Mouse (Mus musculus) hindbrain, embryonic 10.5 days (tissue): ENCODE measurements around the gene Clcnkb. TPM values are rescaled to one million over a fixed set of nuclear protein-coding genes. Genes with fewer than 3 reads are reported as not detected.

Source experiments
- DNase-seq: peaks from one replicate; pipeline ENCODE4 v3.0.0-alpha.2; 2017; ENCODE audit warnings: low spot score
- H3K27ac ChIP-seq: fragments of 300-500 bp; sonication (generic); 2 replicates; pipeline ENCODE4 v1.5.1; 2016; ENCODE audit warnings: mild to moderate bottlenecking, moderate library complexity
- H3K27me3 ChIP-seq: fragments of 300-500 bp; sonication (generic); 2 replicates; pipeline ENCODE4 v1.6.1; 2016; ENCODE audit warnings: mild to moderate bottlenecking; ENCODE audit not compliant: poor library complexity, insufficient read depth, severe bottlenecking
- H3K36me3 ChIP-seq: fragments of 300-500 bp; sonication (generic); 2 replicates; pipeline ENCODE4 v1.6.1; 2016; ENCODE audit warnings: mild to moderate bottlenecking, moderate library complexity
- H3K4me1 ChIP-seq: fragments of 300-500 bp; sonication (generic); replicated peaks from 2 replicates; pipeline ENCODE4 v1.6.1; 2016; ENCODE audit warnings: mild to moderate bottlenecking
- H3K4me3 ChIP-seq: fragments of 300-500 bp; sonication (generic); 2 replicates; pipeline ENCODE4 v1.5.1; 2016; ENCODE audit warnings: mild to moderate bottlenecking, moderate library complexity
- H3K9me3 ChIP-seq: fragments of 300-500 bp; sonication (generic); 2 replicates; pipeline ENCODE4 v1.6.1; 2016; ENCODE audit warnings: mild to moderate bottlenecking, moderate library complexity
- WGBS: fragments of 180-500 bp; shearing (Covaris S2); methylation state at CpG from one replicate; pipeline ENCODE4 v1.1.7; 2016; 5-methylcytosine and 5-hydroxymethylcytosine counted together
- polyA plus RNA-seq: library from polyadenylated mRNA; unstranded; fragments of >200 nt; fragmentation: Nextera tagmentation; extraction: Ambion mirVana; gene quantifications from 2 replicates; pipeline ENCODE4 v1.2.1, GENCODE M21; 2016

The Clcnkb gene
- 0.11 TPM in 1 of 2 replicates, not detected in the other for polyA plus RNA-seq

DNA sequence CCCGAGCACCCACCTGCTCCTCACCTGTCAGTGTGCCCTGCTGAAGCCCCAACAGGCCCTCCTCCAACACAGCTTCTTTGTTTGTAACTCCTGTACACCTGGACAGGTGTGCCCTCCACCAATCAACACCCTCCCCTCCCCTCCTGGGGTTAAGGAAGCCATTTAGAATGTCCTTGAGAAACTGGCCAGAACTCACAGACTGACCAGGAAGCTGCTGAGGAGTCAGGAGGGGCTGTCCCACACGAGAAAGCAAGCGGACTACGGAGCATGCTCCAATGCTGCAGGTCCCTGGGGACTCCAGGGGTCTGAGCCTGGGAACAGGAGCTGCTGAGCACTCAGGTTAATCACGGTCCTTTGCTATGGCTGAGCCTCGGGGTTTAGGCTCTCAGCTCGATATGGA lies at the start of gene Clcnkb:
TSS of gene Clcnkb (minus strand) at position 91 of the 400 bp plus-strand sequence.
- Histone ChIP-seq H3K27ac (no peak within 1 kb of the TSS), H3K4me3 (no peak within 1 kb of the TSS), H3K9me3 (no peaks in the 10 kb centered on the region), H3K4me1 (peaks cover 17% of the 10 kb centered on the region), H3K36me3 (no peaks in the 10 kb centered on the region), H3K27me3 (peaks cover 13% of the 10 kb centered on the region; the same call in 1 of the 2 replicates)
- 63% methylated on average over 7 of the region's 7 CpGs for WGBS
- DNase-seq: no peak

GRCm38 (mm10) chr4:141464722-141465121 lies 48.9 kb upstream of the Clcnkb start:
- Histone ChIP-seq H3K36me3 (peaks cover 98% of the 10 kb centered on the region), H3K27me3 (no peaks in the 10 kb centered on the region), H3K9me3 (no peaks in the 10 kb centered on the region), H3K4me3 (no peak overlapping the region), H3K4me1 (peaks cover 19% of the 10 kb centered on the region), H3K27ac (no peak overlapping the region)
- WGBS: 79% methylated on average over 16 of the region's 16 CpGs
- DNase-seq: no peak

DNA sequence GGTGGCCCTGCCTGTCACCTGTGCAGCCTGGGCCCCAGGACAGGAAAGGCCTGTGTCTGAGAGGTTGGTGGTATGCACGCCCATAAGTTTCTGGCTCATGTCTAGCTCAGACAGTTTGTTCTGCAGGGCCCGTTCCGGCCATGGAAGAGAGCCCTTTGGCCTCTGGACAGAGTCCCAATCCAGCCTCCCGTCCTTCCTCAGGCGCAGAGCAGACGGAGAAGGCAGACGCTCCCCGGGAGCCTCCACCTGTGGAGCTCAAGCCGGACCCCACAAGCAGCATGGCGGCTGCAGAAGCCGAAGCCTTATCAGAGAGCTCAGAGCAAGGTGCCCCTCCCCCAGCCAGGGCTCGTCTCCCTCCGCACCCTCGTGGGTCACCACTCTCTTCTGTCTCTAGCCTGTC lies 47.7 kb upstream of the Clcnkb start:
- Histone ChIP-seq H3K36me3 (peaks cover 89% of the 10 kb centered on the region), H3K4me1 (peaks cover 30% of the 10 kb centered on the region), H3K27ac (no peak overlapping the region), H3K4me3 (no peak overlapping the region), H3K27me3 (no peaks in the 10 kb centered on the region), H3K9me3 (no peaks in the 10 kb centered on the region)
- DNase-seq: no peak
- 87% methylated on average over 14 of the region's 14 CpGs for WGBS

DNA sequence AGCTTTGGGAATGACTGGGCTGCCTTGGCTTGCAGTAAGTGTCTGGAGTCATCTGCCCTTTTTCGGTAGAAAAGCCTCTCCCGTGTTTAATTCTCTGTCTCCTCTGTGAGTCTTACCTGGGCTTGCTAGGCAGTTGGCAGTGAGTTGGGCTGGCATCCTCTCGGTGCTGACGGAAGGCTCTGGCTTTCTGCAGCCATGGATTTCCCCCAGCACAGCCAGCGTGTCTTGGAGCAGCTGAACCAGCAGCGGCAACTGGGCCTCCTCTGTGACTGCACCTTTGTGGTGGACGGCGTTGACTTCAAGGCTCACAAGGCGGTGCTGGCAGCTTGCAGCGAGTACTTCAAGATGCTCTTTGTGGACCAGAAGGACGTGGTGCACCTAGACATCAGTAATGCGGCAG lies 45.8 kb upstream of the Clcnkb start:
- peak overlapping the region; percentile 56 for H3K27ac ChIP-seq
- WGBS: 95% methylated on average over 12 of the region's 12 CpGs

GRCm38 (mm10) chr4:141461088-141461487 lies 45.3 kb upstream of the Clcnkb start:
- DNase-seq: no peak
- H3K36me3 ChIP-seq: peaks cover 78% of the 10 kb centered on the region
- peaks cover 40% of the 10 kb centered on the region for H3K4me1 ChIP-seq
- H3K27me3 ChIP-seq: no peaks in the 10 kb centered on the region
- WGBS: 66% methylated on average over 12 of the region's 12 CpGs
- no peaks in the 10 kb centered on the region for H3K9me3 ChIP-seq
- H3K4me3 ChIP-seq: no peak overlapping the region
- H3K27ac ChIP-seq: no peak overlapping the region

More for the DNA sequence above, 45.8 kb upstream of the Clcnkb start:
- Histone ChIP-seq H3K4me3 (no peak overlapping the region), H3K4me1 (peaks cover 40% of the 10 kb centered on the region), H3K27me3 (no peaks in the 10 kb centered on the region), H3K9me3 (no peaks in the 10 kb centered on the region), H3K36me3 (peaks cover 78% of the 10 kb centered on the region)
- DNase-seq: no peak

GRCm38 (mm10) chr4:141460481-141460880 lies 44.7 kb upstream of the Clcnkb start:
- Histone ChIP-seq H3K27me3 (no peaks in the 10 kb centered on the region), H3K27ac (no peak overlapping the region), H3K36me3 (peaks cover 78% of the 10 kb centered on the region), H3K4me1 (peaks cover 44% of the 10 kb centered on the region), H3K9me3 (no peaks in the 10 kb centered on the region), H3K4me3 (no peak overlapping the region)
- no peak for DNase-seq
- 92% methylated on average over 4 of the region's 4 CpGs for WGBS

- DNase-seq: no peak
- Histone ChIP-seq H3K36me3 (peaks cover 78% of the 10 kb centered on the region), H3K4me3 (no peak overlapping the region), H3K9me3 (no peaks in the 10 kb centered on the region), H3K4me1 (peaks cover 49% of the 10 kb centered on the region), H3K27me3 (no peaks in the 10 kb centered on the region), H3K27ac (no peak overlapping the region)
- 91% methylated on average over 9 of the region's 9 CpGs for WGBS
Observed at GRCm38 (mm10) chr4:141459766-141460165, 44.0 kb upstream of the Clcnkb start.

DNA sequence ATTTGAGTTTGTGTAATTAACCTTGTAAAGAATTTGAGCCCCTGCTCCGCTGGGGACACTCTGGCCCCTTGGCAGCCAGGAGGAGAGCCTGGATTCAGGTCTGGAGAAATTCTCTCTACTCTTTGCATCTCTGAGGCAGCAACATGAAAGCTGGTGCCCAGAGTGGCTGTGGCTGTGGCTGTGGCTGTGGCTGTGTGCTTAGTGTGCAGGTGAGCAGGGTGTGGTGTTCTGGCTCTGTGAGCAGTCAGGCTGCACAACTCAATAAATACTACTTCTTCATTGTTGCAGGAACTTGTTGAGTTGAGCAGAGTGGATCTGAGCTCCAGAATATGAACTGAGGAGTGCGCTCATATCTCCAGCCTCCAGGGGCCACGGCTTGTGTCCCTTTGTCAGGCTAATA lies 43.1 kb upstream of the Clcnkb start:
- no peaks in the 10 kb centered on the region for H3K9me3 ChIP-seq

GRCm38 (mm10) chr4:141458236-141458635 lies 42.4 kb upstream of the Clcnkb start:
- peaks cover 76% of the 10 kb centered on the region for H3K36me3 ChIP-seq
- 19% methylated on average over 7 of the region's 7 CpGs for WGBS
- no peaks in the 10 kb centered on the region for H3K27me3 ChIP-seq
- H3K4me3 ChIP-seq: no peak overlapping the region
- H3K4me1 ChIP-seq: peaks cover 49% of the 10 kb centered on the region
- H3K27ac ChIP-seq: peak overlapping the region; percentile 64
- peak; percentile 50 for DNase-seq
- H3K9me3 ChIP-seq: no peaks in the 10 kb centered on the region

More for the DNA sequence above, 43.1 kb upstream of the Clcnkb start:
- peak overlapping the region; percentile 64 for H3K27ac ChIP-seq
- 67% methylated on average over 3 of the region's 3 CpGs for WGBS
- no peak for DNase-seq
- H3K27me3 ChIP-seq: no peaks in the 10 kb centered on the region
- peaks cover 49% of the 10 kb centered on the region for H3K4me1 ChIP-seq
- no peak overlapping the region for H3K4me3 ChIP-seq
- peaks cover 76% of the 10 kb centered on the region for H3K36me3 ChIP-seq

- WGBS: 93% methylated on average over 14 of the region's 14 CpGs
- Histone ChIP-seq H3K27me3 (no peaks in the 10 kb centered on the region), H3K36me3 (peaks cover 76% of the 10 kb centered on the region), H3K4me1 (peaks cover 44% of the 10 kb centered on the region), H3K27ac (no peak overlapping the region), H3K9me3 (no peaks in the 10 kb centered on the region), H3K4me3 (no peak overlapping the region)
- DNase-seq: no peak
Observed at GRCm38 (mm10) chr4:141456193-141456938, 40.6 kb upstream of the Clcnkb start.

DNA sequence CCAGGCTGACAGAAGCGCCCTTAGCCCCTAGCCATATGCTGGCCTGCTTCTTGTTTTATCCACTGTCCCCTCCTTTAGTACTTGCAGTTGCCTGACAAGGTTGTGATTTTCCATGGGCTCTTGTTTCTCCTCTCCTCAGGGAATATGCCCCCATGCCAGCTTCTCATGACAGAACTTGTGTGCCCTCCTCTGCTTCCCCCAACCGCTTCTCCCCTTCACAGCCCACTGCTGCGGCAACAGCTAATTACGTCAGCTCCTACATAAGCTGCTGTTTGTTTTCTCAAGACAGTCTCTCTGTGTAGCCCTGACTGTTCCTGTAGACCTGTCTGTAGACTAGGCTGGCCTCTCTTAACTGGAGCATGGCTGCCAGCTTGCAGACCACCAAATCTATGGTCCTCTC lies 39.7 kb upstream of the Clcnkb start:
- peaks cover 76% of the 10 kb centered on the region for H3K36me3 ChIP-seq
- 81% methylated on average over 4 of the region's 4 CpGs for WGBS

DNA sequence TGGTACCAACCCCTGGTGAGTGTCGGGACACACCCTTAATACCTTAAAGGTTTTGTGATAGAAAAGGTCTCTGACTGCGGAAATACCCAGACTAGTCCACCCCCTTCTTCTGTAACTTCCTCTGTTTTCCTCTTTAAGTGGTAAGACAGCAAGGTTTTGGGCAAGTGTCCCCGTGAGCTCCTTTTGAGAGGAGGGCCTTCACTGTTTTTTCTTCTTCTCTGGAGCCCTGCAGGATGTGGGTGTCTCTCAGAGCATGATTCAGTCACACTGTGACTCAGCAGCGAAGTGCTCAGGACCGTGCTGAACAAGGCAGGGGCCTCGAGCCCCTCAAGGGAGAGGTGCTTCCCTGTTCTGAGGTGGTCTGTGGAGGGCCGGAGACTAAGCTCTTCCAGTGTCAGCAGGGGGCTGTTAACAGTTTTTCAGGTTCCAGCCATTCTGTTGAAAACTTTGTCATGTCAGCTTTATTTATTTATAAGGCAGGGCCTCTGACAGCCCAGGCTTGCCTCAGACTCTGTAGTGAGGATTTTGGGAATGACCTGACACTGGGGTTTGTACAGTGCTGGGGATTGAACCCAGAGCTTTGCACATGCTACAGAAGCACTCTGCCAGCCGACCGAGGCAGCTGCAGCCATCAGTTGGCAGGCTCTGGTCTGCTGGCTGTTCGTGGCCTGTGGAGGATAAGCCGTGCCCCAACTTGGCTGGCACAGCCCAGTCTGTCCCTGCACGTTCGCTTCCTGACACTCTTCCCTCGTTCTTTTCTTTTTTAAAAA lies 39.0 kb upstream of the Clcnkb start:
- no peaks in the 10 kb centered on the region for H3K27me3 ChIP-seq
- no peak overlapping the region for H3K4me3 ChIP-seq
- H3K27ac ChIP-seq: no peak overlapping the region
- H3K36me3 ChIP-seq: peaks cover 76% of the 10 kb centered on the region
- H3K4me1 ChIP-seq: peaks cover 31% of the 10 kb centered on the region
- no peak for DNase-seq
- no peaks in the 10 kb centered on the region for H3K9me3 ChIP-seq
- 87% methylated on average over 14 of the region's 14 CpGs for WGBS

More for the DNA sequence above, 39.7 kb upstream of the Clcnkb start:
- Histone ChIP-seq H3K27ac (no peak overlapping the region), H3K4me3 (no peak overlapping the region), H3K9me3 (no peaks in the 10 kb centered on the region), H3K4me1 (peaks cover 36% of the 10 kb centered on the region), H3K27me3 (no peaks in the 10 kb centered on the region)
- no peak for DNase-seq

- Histone ChIP-seq H3K36me3 (peaks cover 94% of the 10 kb centered on the region), H3K4me1 (peaks cover 9% of the 10 kb centered on the region), H3K27me3 (no peaks in the 10 kb centered on the region), H3K4me3 (no peak overlapping the region), H3K27ac (no peak overlapping the region), H3K9me3 (no peaks in the 10 kb centered on the region)
- DNase-seq: no peak
- 93% methylated on average over 9 of the region's 9 CpGs for WGBS
Observed at GRCm38 (mm10) chr4:141451916-141452450, 36.2 kb upstream of the Clcnkb start.
